Mouse (Mus musculus) layer of hippocampus, adult 18-20 months (tissue): ENCODE data around the gene Rae1. TPM values are rescaled to one million over a fixed set of nuclear protein-coding genes. Genes with fewer than 3 reads are reported as not detected.

Experiments used
- DNase-seq, 2 experiments: peaks; one replicate each; pipeline ENCODE4 v3.0.0; 2022; ENCODE audit warnings: low spot score in 2 of 2
- total RNA-seq, 2 experiments: library from RNA; stranded (reverse); gene quantifications; 2 replicates each; pipeline ENCODE4 v1.2.3; 2021

Gene Rae1
- total RNA-seq, 2 experiments from 2014 or later: 70.3 to 75.5 TPM

GRCm38 (mm10) chr2:173047471-173047870, 47.6 kb downstream of the Rae1 start:
- DNase-seq: no peak

GRCm38 (mm10) chr2:173048041-173048745, 48.3 kb downstream of the Rae1 start:
- no peak for DNase-seq

- no peak for DNase-seq
These were observed 49.3 kb downstream of the Rae1 start for GRCm38 (mm10) chr2:173049231-173049630.

GRCm38 (mm10) chr2:173049817-173050216, 49.9 kb downstream of the Rae1 start:
- DNase-seq: no peak

GRCm38 (mm10) chr2:173050604-173051382, 50.9 kb downstream of the Rae1 start:
- no peak for DNase-seq

GRCm38 (mm10) chr2:173052881-173053280, 53.0 kb downstream of the Rae1 start:
- no peak for DNase-seq

GRCm38 (mm10) chr2:173053846-173054245, 53.9 kb downstream of the Rae1 start:
- no peak for DNase-seq

- no peak for DNase-seq
These were observed 56.5 kb downstream of the Rae1 start for GRCm38 (mm10) chr2:173056303-173056881.

GRCm38 (mm10) chr2:173056882-173057315, 57.0 kb downstream of the Rae1 start:
- no peak for DNase-seq

GRCm38 (mm10) chr2:173057623-173058022, 57.7 kb downstream of the Rae1 start:
- DNase-seq: no peak

- DNase-seq: no peak
These were observed 58.3 kb downstream of the Rae1 start for GRCm38 (mm10) chr2:173058263-173058662.

- DNase-seq: no peak
These were observed 60.5 kb downstream of the Rae1 start for GRCm38 (mm10) chr2:173060450-173060849.

- DNase-seq: no peak
These were observed 61.8 kb downstream of the Rae1 start for GRCm38 (mm10) chr2:173061443-173062351.

GRCm38 (mm10) chr2:173063219-173063618, 63.3 kb downstream of the Rae1 start:
- no peak for DNase-seq

GRCm38 (mm10) chr2:173064864-173065263, 64.9 kb downstream of the Rae1 start:
- no peak for DNase-seq

Other genes with a start within 250 kb of the Rae1 start
- 1 to 10 TPM; 4.8 to 5.1 TPM for gene Bmp7, start 59.8 kb upstream of the Rae1 start, total RNA-seq
- gene Spo11, start 22.4 kb upstream of the Rae1 start, total RNA-seq: not detected
- 1 to 10 TPM; 4.5 to 4.7 TPM for gene Rbm38, start 20.4 kb downstream of the Rae1 start, total RNA-seq
- not detected for gene Ctcfl, start 119.4 kb downstream of the Rae1 start, total RNA-seq
- gene Pck1, start 152.9 kb downstream of the Rae1 start, total RNA-seq: not detected
- gene Zbp1, start 218.8 kb downstream of the Rae1 start, total RNA-seq: under 1 TPM in 1 of 2 experiments, not detected in 1; 0.30 TPM